Mouse (Mus musculus): Measurements from ENCODE around the gene Atp6v0d1. TPM values are rescaled to one million over a fixed set of nuclear protein-coding genes. Genes with fewer than 3 reads are reported as not detected.
"Not testable (repeated sequence)": the region's sequence is repeated elsewhere in the genome, so short reads cannot be mapped to it uniquely, and the experiment has no call there.

Gene Atp6v0d1
- polyA plus RNA-seq, 1 experiment from 2014 or later, result 99.2 TPM

DNA sequence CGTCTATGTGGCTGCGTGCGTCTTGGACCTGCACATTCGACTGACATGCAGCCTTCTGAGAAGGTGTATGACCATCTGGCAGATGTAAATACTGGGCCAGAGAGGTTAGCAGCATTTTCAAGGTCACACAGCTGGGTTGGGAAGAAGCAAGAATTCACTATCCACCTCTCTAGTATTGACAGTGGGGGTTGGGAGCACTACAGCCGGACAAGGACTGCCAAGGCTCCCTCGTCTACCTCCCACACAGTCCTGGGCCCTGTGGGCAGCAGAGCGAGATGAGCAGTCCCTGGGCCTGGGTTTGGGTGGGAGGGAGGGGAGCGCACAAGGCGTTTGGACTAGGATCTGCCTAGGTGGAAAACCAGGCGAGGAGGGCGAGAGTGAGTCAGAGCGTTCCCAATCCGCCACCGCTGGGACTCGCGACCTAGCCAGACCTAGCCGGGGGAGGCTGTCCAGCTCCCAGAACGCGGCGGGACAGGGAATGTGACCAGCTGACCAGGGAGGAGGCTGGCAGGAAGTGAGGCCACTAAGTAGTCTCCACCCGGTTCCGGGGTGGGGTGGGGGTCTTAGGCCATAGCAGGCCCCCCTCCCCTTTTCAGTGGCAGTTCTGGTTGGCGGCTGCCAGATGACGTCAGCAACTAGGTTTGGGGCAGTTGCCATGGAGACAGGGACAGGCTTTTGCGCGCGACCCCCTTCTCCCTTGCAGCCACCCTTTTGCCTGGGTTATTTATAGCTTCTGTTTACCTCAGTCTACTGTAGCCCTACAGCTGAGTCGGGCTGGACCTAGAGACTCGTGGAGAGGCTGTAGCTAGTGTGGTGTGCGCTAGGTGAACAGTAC, 40.6 kb upstream of the Atp6v0d1 start:
- DNase-seq (ENCODE audit: low spot score), result peak; percentile 90
- Histone ChIP-seq H3K9ac (ENCODE audit: low read length) (peak overlapping the region; percentile 82), H3K4me1 (replicated peaks; ENCODE audit: control insufficient read depth, insufficient read depth, low read length) (peaks cover 8% of the 10 kb centered on the region; the same call in 1 of the 2 replicates), H3K36me3 (ENCODE audit: control insufficient read depth, insufficient read depth, low read length) (no peaks in the 10 kb centered on the region), H3K9me3 (ENCODE audit: control insufficient read depth, low read length) (no peaks in the 10 kb centered on the region), H3K4me3 (ENCODE audit: low read depth, low read length) (peak overlapping the region; percentile 74), H3K4me2 (ENCODE audit: low read depth, low read length, severe bottlenecking) (peak overlapping the region; percentile 81), H3K27ac (ENCODE audit: low read depth, low read length) (0 out of 2 replicates have a peak overlapping the region, but pooled peaks have one; percentile 25), H3K27me3 (ENCODE audit: control insufficient read depth, insufficient read depth, low read length) (no peaks in the 10 kb centered on the region)
- ATAC-seq (replicated peaks; ENCODE audit: low FRiP score), result peak; percentile 69
- 4% methylated on average over 30 of the region's 30 CpGs for WGBS

DNA sequence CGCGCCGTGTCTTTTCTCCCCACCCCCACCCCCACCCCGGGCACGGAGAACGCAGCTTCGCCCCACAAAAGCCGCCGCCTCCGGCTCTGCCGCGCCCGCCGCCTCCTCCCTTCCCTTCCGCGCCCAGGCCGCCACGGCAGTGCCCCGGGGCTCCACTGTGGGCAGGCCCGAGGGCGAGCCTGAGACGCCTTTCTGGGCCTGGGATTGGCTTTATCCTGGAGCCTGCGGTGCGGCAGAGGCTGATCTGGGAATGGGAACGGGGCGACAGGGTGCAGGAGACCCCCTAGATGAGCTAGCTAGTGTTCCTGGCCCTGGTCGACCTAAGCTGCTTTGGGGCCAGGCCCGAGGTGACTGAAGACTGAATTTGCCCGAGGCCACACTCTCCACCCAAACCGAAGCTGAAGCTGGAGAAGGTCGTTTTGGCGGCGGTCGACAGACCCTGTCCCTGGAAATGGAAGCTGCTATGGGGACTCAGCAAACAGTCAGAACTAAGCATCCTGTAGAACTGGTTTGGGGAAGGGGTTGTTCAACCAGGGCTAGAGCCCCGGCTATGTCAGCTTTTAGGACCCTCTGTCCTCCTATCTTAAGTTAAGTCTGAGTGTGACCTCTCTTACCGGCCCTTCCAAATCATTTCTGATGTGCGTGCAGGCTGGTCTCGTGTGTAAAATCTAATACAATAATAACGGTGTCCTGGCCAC, 39.8 kb upstream of the Atp6v0d1 start:
- Histone ChIP-seq H3K27ac (ENCODE audit: low read depth, low read length) (peak overlapping the region; percentile 71), H3K4me1 (replicated peaks; ENCODE audit: control insufficient read depth, insufficient read depth, low read length) (peaks cover 8% of the 10 kb centered on the region; the same call in 1 of the 2 replicates), H3K9ac (ENCODE audit: low read length) (peak overlapping the region; percentile 82), H3K9me3 (ENCODE audit: control insufficient read depth, low read length) (no peaks in the 10 kb centered on the region), H3K4me2 (ENCODE audit: low read depth, low read length, severe bottlenecking) (peak overlapping the region; percentile 81), H3K27me3 (ENCODE audit: control insufficient read depth, insufficient read depth, low read length) (no peaks in the 10 kb centered on the region), H3K4me3 (ENCODE audit: low read depth, low read length) (peak overlapping the region; percentile 74), H3K36me3 (ENCODE audit: control insufficient read depth, insufficient read depth, low read length) (no peaks in the 10 kb centered on the region)
- DNase-seq (ENCODE audit: low spot score), result peak; percentile 73
- ATAC-seq (replicated peaks; ENCODE audit: low FRiP score), result peak; percentile 60
- 3% methylated on average over 35 of the region's 39 CpGs for WGBS

DNA sequence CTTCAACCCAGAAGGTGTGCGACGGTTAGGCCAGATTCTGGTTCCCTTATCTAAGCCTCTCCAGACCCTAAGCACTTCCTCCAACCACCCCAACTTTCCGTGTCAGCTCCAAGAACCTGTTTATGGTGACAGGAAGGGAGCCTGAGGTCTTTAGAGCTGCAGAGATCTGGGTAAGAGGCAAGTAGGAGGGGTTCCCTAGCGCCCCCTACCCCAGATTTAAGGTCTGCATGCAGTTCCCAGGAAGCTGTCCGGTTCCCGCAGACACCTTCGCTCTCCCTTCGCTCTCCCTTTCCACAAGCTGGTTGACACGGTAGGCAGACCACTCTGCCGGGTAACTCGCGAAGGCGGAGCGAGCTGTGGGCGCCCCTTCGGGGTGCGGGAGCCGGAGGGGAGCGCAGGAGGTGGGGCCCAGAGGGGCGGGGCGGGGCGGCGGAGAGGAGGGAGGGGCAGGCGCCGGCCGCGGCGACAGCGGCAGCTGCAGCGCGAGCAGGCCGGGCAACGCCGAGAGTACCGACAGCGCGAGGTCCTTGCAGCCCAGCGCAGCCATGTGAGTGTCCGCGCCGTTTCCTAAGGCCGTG, 39.0 kb upstream of the Atp6v0d1 start, which contains the start of gene Ripor1:
Gene Ripor1 (plus strand): TSS at position 452 of the 578 bp plus-strand sequence.
- DNase-seq (ENCODE audit: low spot score) (peak; percentile 90), ATAC-seq (replicated peaks; ENCODE audit: low FRiP score) (peak; percentile 83)
- H3K4me1 ChIP-seq (replicated peaks; ENCODE audit: control insufficient read depth, insufficient read depth, low read length), result peaks cover 8% of the 10 kb centered on the region; the same call in 1 of the 2 replicates
- peak within 1 kb of the TSS; percentile 81 for H3K4me2 ChIP-seq (ENCODE audit: low read depth, low read length, severe bottlenecking)
- no peaks in the 10 kb centered on the region for H3K36me3 ChIP-seq (ENCODE audit: control insufficient read depth, insufficient read depth, low read length)
- peak within 1 kb of the TSS; percentile 82 for H3K9ac ChIP-seq (ENCODE audit: low read length)
- WGBS, result under 1% methylated on average over 20 of the region's 42 CpGs
- H3K27ac ChIP-seq (ENCODE audit: low read depth, low read length), result peak within 1 kb of the TSS; percentile 71
- no peaks in the 10 kb centered on the region for H3K27me3 ChIP-seq (ENCODE audit: control insufficient read depth, insufficient read depth, low read length)
- peak within 1 kb of the TSS; percentile 74 for H3K4me3 ChIP-seq (ENCODE audit: low read depth, low read length)
- no peaks in the 10 kb centered on the region for H3K9me3 ChIP-seq (ENCODE audit: control insufficient read depth, low read length)

DNA sequence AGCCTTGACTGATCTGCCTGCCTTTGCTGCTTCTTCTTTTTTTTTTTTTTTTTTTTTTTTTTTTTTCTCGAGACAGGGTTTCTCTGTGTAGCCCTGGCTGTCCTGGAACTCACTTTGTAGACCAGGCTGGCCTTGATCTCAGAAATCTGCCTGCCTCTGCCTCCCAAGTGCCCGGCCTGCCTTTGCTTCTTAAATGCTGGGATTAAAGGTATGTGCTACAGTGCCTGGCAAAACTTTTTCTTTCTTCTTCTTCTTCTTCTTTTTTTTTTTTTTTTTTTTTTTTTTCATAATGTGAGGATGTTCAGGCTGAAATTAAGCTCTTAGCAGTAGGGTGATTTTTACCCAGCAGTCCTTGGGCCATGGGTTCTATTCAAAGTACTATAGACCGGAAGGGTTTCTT, 36.7 kb upstream of the Atp6v0d1 start:
- H3K4me1 ChIP-seq (replicated peaks; ENCODE audit: control insufficient read depth, insufficient read depth, low read length); H3K9ac ChIP-seq (ENCODE audit: low read length); H3K27ac ChIP-seq (ENCODE audit: low read depth, low read length); H3K27me3 ChIP-seq (ENCODE audit: control insufficient read depth, insufficient read depth, low read length); H3K9me3 ChIP-seq (ENCODE audit: control insufficient read depth, low read length); ATAC-seq (replicated peaks; ENCODE audit: low FRiP score); DNase-seq (ENCODE audit: low spot score); H3K4me3 ChIP-seq (ENCODE audit: low read depth, low read length); H3K36me3 ChIP-seq (ENCODE audit: control insufficient read depth, insufficient read depth, low read length); H3K4me2 ChIP-seq (ENCODE audit: low read depth, low read length, severe bottlenecking): not testable (repeated sequence)
- WGBS, result 67% methylated on average over 3 of the region's 3 CpGs

DNA sequence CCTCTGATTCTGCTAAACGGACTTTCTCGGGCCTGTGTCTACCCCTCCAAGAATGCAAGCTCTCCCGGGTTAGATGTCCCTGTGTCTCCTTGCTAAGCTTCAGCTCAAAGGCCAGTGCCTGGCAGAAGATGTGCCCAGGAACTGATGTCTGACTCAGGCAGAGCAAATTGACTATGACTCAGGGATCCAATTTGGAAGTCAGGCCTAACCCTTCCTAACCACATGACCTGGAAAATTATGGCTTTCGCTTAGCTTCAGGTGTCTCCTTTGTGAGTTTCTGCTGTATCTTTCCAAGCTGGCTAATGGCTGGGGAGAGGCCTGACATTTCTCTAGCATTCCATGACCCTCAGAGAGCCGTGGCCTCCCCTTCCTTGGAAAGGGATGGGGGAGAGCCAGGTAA, 35.5 kb upstream of the Atp6v0d1 start:
- Histone ChIP-seq H3K9ac (ENCODE audit: low read length) (no peak overlapping the region), H3K4me3 (ENCODE audit: low read depth, low read length) (no peak overlapping the region), H3K27me3 (ENCODE audit: control insufficient read depth, insufficient read depth, low read length) (no peaks in the 10 kb centered on the region), H3K4me2 (ENCODE audit: low read depth, low read length, severe bottlenecking) (no peak overlapping the region), H3K4me1 (replicated peaks; ENCODE audit: control insufficient read depth, insufficient read depth, low read length) (peaks cover 3% of the 10 kb centered on the region; the same call in 1 of the 2 replicates), H3K27ac (ENCODE audit: low read depth, low read length) (no peak overlapping the region), H3K36me3 (ENCODE audit: control insufficient read depth, insufficient read depth, low read length) (no peaks in the 10 kb centered on the region), H3K9me3 (ENCODE audit: control insufficient read depth, low read length) (no peaks in the 10 kb centered on the region)
- 81% methylated on average over 5 of the region's 5 CpGs for WGBS
- DNase-seq (ENCODE audit: low spot score) (no peak), ATAC-seq (replicated peaks; ENCODE audit: low FRiP score) (no peak)

DNA sequence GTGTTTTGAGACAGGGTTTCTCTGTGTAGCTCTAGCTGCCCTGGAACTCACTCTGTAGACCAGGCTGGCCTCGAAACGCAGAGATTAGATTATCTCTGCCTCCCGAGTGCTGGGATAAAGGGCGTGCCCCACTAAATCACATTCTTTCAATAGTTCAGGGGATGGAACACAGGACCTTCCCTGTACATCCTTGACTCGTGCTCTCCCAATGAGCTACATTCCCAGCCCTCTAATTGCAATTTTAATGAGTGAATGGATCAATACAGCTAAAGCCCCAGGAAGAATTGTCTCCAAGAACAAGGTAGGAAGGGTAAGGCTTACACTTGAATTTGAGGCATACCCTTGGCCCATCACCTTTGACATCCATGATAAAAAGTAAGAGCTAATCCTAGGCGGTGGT, 32.9 kb upstream of the Atp6v0d1 start:
- WGBS, result 76% methylated on average over 6 of the region's 6 CpGs
- H3K9me3 ChIP-seq (ENCODE audit: control insufficient read depth, low read length), result no peaks in the 10 kb centered on the region
- H3K27me3 ChIP-seq (ENCODE audit: control insufficient read depth, insufficient read depth, low read length), result no peaks in the 10 kb centered on the region
- no peak overlapping the region for H3K4me2 ChIP-seq (ENCODE audit: low read depth, low read length, severe bottlenecking)
- no peak overlapping the region for H3K9ac ChIP-seq (ENCODE audit: low read length)
- H3K27ac ChIP-seq (ENCODE audit: low read depth, low read length), result no peak overlapping the region
- DNase-seq (ENCODE audit: low spot score) (no peak), ATAC-seq (replicated peaks; ENCODE audit: low FRiP score) (no peak)
- no peaks in the 10 kb centered on the region for H3K4me1 ChIP-seq (replicated peaks; ENCODE audit: control insufficient read depth, insufficient read depth, low read length)
- no peaks in the 10 kb centered on the region for H3K36me3 ChIP-seq (ENCODE audit: control insufficient read depth, insufficient read depth, low read length)
- no peak overlapping the region for H3K4me3 ChIP-seq (ENCODE audit: low read depth, low read length)

DNA sequence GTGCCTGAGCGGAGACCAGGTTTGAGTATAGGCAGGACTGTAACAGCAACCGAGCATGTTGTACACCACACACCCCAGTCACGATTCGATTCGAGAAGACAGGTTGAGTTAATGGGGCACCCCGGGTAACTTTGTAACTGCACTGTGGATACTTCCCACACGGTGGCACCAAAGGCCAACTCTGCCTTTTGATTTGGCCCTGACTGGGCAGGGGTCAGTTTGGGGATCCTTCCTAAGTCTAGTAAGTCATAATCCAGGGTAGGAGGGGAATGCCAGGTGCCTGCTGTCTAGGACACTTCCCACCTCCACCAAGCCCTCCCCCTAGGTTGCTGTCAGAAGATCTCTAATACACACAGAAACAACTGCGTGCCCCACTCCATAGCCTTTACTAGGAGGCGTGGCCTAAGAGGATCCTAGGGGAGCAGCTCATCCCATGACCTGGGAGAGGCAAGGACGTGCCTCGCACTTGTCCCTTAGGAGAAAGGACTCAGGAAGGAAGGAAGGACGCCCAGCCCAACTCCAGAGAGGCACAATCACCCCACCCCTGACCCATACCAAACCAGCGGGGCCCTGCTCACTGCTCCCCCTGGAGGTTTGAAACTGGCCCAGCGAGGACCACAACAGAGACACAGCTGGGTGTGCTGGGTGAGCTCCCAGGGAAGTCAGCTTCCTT, 30.7 kb upstream of the Atp6v0d1 start:
- H3K4me3 ChIP-seq (ENCODE audit: low read depth, low read length), result no peak overlapping the region

More for the DNA sequence above, 30.7 kb upstream of the Atp6v0d1 start:
- Histone ChIP-seq H3K9ac (ENCODE audit: low read length) (no peak overlapping the region), H3K4me1 (replicated peaks; ENCODE audit: control insufficient read depth, insufficient read depth, low read length) (no peaks in the 10 kb centered on the region), H3K36me3 (ENCODE audit: control insufficient read depth, insufficient read depth, low read length) (no peaks in the 10 kb centered on the region), H3K4me2 (ENCODE audit: low read depth, low read length, severe bottlenecking) (no peak overlapping the region), H3K9me3 (ENCODE audit: control insufficient read depth, low read length) (no peaks in the 10 kb centered on the region), H3K27ac (ENCODE audit: low read depth, low read length) (no peak overlapping the region), H3K27me3 (ENCODE audit: control insufficient read depth, insufficient read depth, low read length) (no peaks in the 10 kb centered on the region)
- WGBS, result 4% methylated on average over 14 of the region's 14 CpGs
- peak; percentile 61 for ATAC-seq (replicated peaks; ENCODE audit: low FRiP score)
- peak; percentile 63 for DNase-seq (ENCODE audit: low spot score)
